Mouse (Mus musculus) hematopoietic stem cell, adult 5-6 weeks (primary cell): ENCODE data around the gene Lyzl4. TPM values are rescaled to one million over a fixed set of nuclear protein-coding genes. Genes with fewer than 3 reads are reported as not detected.

ENCODE experiments used
- ATAC-seq, 2 experiments: fragments of 125-278 bp in 1 of 2; replicated peaks in 1 of 2; 2 replicates each; pipeline ENCODE4 v1.8.0; 2016 to 2017; ENCODE audit warnings: inconsistent platforms in 2 of 2, mild to moderate bottlenecking in 2 of 2, moderate number of reproducible peaks in 2 of 2, low read depth in 1 of 2, moderate TSS enrichment in 1 of 2; ENCODE audit not compliant: low FRiP score in 2 of 2, poor library complexity in 2 of 2, severe bottlenecking in 2 of 2, insufficient read depth in 1 of 2, low TSS enrichment in 1 of 2
- total RNA-seq: library from RNA; stranded (forward); fragments of 172-1452, 232-1000 nt; gene quantifications from 2 replicates; pipeline ENCODE4 v1.2.3, GENCODE M21; 2017

The Lyzl4 gene
- total RNA-seq = not detected in 2 replicates

DNA sequence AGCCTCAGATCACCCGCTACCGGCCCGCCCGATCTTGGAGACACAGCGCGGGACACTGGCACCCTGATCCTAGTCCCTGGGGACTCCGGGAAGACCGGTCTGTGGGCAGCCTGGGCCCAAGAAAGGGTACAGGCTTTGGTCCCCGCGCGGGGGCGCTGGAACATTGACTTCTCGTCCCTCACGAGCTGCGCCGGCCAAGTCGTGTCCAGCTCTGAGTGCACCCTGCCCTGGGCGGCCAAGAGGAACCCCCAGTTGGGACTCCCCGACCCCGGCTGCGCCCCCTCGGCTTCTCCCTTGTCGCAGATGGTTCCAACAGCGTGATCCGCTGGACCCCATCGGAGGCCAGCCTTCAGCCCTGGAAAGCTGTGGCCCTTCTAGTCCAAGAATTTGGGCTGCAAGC, at the start of gene Lyzl4:
Gene Lyzl4 (minus strand): TSS at position 96 of the 400 bp plus-strand sequence.
- ATAC-seq = peak; percentile 48 to 60; a peak in 2 of 4 replicates

DNA sequence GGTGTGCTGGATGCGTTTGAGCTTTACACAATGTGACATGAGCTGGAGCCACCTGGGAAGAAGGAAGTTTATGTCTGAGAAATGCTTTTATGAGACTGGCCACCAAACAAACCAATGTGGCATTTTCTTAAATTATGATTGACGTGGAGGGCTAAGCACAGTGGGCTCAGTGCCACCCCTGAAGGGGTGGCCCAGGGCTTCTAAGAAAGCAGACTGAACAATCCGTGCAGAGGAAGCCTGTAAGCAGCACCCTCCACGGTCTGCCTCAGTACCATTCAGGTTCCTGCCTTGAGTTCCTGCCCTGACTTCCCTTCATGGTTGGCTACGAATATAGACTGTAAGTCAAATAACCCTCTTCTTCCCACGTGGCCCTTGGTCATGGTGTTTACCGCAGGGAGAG, 48.8 kb upstream of the Lyzl4 start:
- ATAC-seq = no peak

DNA sequence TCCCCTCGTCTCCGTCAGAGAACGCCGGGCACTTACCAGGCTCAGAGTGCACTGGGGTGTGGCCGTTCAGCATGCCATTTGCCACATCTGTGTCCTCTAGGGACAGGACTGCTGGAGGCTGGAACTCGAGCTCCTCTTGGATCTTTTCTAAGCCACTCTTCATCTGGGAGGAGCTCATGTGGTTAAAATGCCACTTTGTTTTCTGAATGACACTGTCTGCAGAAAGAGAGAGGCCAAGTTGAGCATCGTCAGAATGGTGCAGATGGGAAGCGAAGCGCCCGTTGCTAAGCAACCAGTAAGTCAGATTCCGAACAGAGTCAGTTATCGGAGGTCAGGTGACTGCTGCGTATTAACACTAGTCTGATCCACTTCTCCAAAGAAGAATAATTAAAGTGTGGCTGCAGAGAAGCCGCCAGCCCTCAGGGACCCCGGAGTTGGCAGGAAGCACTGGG, 48.3 kb upstream of the Lyzl4 start:
- no peak for ATAC-seq

DNA sequence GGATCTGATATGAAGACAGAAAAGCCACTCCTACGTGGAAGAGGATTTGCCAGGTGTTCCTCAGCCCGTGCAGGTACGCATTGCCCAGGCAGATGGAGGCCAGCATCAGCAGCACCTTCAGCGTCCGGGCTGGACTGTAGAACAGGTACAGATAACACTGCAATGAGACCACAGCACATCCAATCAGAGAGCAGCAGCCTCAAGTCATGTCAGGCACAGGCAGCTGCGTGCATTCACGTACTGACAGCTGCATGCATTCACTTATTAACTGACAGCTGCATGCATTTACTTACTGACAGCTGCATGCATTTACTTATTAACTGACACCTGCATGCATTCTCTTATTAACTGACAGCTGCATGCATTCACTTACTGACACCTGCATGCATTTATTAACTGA, 42.8 kb upstream of the Lyzl4 start:
- ATAC-seq = no peak

DNA sequence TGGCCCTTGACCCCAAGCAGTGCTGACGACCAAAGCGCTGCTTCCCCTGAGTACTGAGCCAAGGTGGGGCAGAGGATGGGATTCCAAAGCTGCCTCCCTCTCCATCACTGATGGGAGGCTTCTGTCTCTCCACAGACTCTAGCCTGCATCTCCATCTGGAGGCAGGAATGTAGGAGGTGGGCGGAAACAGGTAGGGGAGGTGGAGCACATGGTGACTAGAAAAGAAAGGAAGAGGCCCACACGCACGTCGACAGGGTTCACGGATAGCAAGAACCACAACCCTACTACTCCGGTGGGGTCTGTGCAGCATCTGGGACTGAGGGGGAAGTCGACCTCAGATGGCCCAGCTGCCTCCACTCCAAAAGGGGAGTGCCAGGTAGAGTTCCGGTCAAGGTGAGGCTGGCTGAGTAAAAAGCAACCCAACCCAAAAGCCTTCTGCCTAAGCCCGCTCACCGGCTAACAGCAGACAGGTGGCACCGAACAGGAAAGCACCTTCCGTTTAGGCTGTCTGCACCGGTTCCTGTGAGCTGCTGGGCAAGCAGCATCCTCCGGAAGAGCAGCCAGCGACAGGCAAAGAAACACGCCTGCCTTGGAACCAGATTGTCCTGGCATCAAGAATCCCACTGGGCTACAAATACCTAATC, 40.3 kb upstream of the Lyzl4 start:
- ATAC-seq = 0 out of 4 replicates have a peak, but pooled peaks of 1 of the 2 experiments have one; percentile 13

DNA sequence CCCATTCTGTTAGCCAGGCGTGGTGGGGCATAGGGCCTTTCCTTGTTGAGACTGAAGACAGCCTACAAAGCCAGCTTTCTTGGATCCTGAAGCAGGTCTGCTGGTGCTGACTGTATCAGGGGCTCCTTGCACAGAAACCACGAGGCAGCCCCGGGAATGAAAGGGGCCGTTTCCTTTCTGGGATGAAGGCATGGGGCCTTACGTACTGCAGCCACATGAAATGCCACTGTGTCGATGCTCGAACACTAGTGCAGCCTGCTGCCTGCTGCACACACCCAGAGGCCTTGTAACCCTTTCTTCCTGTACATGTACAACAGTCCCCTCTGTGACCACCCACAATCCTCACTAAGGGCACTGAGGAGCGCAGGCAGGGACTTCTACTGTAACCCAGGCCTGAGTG, 39.3 kb upstream of the Lyzl4 start:
- ATAC-seq = no peak

DNA sequence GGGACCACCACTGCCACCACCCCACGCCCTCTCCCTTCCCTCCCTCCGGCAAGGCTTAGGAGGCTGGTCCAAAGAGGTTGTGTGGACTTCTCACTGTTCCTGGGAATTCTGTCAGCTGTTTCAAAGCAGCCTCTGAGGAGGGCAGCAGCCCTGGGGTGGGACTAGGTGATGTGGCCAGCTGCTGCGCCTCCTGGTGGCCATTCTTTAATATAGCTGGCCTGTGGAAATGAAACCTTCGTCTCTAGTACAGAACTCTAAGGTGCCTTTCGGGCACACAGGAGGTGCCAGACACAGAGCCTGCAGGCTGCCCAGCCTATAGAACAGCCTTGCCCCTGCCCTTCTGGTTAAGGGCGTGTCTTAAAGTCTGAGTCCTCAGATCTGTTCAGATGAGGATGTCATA, 37.7 kb upstream of the Lyzl4 start:
- peak; percentile 9 to 18; a peak in 1 of 4 replicates for ATAC-seq

DNA sequence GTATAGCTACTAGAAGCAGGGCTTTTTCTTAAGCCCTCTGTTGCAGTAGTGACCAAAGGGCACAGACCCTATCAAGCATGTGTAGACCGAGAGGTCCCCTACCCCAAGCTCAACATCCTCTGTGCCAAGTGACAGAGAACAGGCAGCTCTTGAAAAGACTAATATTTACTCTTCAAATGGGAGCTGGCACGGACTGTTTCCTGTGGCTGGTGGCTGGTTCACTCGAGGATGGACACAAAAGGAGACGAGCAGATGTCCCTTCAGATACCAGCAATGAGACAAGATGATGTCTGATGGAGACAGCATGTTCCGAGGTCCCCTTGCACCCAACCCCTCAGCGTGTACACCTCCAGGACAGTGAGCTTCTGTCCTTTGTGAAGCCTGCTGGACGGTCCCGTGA, 35.6 kb upstream of the Lyzl4 start:
- no peak; a peak in 1 of 4 replicates for ATAC-seq

DNA sequence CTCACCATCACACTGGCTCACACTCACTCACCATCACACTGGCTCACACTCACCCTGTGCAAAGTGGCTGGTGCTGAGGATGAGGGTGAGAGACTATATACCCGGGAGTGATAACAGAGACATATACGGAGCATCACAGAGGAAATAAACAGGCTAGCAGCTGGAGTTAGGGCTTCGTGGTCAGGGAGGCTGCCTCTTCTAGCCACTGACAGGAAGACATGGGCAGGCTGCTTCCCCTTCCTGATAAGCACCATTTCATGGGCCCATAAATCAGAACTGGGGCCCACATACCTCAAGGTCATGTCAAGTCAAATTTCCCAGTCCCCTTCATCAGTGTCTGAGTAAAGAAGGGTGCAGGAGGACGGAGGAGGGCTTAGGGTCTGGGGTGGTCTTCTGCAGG, 35.2 kb upstream of the Lyzl4 start:
- ATAC-seq = peak; percentile 78 to 79

DNA sequence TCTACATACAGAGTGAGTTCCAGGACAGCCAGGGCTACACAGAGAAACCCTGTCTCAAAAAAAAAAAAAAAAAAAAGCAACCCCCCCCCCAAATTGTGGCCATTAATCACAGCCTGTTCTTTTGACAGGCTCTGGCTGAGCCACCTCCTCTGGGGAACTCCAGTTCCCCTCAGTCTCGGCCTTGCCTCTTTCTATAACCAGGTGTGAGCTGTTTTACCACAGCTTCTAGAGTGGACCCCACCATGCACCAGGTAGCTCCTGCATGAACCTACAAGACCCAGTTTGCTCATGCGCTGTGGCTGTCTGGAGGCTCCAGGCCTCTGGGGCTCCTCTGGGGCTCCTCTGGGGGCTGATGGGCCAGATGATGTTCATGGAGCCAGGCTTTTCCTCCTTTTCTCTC, 33.7 kb upstream of the Lyzl4 start:
- no peak for ATAC-seq

DNA sequence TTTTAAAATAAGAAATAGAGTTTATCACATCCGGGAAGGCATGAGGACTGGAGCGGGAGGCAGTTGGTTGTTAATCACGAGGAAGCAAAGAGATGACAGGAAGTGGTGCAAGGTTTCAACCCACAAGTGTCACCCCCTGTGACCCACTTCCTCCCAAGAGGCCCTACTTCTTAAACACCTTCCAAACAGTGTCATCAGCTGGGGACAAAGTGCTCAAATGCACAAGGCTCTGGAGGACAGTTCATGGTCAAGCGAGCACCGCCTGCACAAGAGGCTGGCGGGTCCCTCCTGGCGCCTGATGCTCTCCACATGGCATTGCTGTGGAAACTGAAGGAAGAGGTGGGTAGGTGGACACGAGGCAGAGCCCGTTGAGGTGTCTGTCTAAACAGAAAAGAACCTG, 33.1 kb upstream of the Lyzl4 start:
- ATAC-seq = peak; percentile 34 to 56; a peak in 3 of 4 replicates

DNA sequence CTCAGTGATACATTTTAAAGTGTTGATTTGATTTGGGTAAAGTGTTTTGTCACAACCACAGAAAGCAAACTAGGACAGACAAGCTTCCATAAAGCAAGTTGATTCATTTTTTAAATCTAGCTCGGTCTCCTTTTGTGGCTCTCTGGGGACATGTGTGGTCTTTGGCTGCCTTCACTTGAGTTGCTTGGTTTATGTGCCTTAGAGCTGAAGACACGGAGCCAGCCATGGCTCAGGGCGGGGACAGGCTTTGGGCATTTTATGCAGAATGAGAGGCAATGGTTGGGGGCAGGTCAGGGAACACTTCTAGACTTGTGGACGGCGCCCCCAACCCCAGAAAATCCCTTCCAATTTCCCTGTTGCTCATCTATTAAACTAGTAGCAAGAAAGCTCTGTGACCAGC, 31.8 kb upstream of the Lyzl4 start:
- ATAC-seq = no peak

DNA sequence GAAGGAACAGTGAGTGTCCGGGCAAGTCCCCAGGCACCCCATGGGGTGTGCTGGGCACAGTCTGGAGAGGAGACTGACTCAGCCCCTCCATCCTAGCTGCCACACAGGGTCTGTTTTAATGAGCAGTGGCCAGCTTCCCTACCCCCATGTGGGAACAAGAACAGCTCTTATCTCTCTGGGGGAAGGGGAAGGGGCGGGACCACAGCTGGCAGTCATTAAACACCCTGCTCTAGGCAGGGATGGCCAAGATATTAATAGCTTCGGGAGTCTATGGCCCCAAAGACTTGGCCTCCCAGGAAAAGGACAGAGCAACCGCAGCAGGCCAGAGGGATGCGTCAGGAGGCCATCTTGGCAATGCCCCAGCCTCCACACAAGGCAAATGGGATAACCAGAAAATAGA, 30.4 kb upstream of the Lyzl4 start:
- no peak for ATAC-seq

DNA sequence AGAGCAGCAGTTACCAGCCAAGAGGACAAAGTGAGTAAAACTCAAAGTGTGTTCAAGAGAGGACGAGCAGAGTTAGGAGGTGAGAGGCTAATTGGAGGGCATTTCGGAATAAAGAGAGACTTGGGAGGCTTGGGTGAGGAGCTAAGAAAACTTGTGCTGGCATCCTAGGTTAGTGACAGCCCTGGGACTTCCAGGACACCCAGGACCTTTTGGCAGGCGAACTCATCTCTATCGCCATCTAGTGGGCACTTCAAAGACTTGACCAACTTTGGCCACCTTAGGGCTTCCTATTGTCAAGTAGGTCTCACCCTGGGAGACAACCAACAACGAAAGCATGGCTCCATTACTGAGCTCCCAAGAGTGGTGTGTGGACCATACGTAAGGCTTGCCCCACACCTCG, 29.4 kb upstream of the Lyzl4 start:
- peak; percentile 28 to 43; a peak in 1 of 4 replicates for ATAC-seq

DNA sequence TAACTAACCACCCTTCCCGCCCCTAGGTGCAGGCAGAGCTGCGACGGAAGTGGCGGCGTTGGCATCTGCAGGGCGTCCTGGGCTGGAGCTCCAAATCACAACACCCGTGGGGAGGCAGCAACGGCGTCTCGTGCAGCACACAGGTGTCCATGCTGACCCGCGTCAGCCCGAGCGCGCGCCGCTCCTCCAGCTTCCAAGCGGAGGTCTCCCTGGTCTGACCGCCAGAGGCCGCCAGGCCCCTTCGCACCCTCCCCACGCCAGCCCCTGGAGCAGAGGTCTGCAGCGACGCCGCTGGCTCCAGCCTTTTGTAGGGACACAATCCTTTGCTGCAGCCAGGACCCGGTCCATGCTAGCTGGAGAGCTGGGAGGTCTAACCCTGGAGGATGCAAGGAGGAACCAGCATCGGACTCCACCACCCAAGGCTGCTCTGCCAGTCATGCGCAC, 27.5 kb upstream of the Lyzl4 start:
- ATAC-seq = peak; percentile 58 to 62; a peak in 3 of 4 replicates

DNA sequence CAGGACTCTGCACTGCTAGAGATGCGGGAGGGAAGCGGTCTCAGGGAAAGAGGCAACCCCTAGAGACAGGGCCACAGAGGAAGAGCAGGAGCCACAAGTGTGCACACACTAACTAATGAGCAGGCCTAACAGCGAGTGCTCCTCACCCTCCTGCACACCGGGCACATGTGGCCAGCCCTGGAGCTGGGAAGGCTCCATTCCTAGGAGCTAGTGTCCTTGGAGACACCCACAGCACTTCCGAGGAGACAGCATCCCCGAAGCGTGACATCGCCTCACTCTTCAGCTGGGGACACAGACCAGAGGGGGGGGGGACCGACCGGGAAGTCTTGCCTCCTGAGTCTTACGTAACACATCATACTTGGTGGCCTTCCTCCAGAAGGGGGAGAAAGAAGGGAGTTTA, 25.9 kb upstream of the Lyzl4 start:
- no peak for ATAC-seq

DNA sequence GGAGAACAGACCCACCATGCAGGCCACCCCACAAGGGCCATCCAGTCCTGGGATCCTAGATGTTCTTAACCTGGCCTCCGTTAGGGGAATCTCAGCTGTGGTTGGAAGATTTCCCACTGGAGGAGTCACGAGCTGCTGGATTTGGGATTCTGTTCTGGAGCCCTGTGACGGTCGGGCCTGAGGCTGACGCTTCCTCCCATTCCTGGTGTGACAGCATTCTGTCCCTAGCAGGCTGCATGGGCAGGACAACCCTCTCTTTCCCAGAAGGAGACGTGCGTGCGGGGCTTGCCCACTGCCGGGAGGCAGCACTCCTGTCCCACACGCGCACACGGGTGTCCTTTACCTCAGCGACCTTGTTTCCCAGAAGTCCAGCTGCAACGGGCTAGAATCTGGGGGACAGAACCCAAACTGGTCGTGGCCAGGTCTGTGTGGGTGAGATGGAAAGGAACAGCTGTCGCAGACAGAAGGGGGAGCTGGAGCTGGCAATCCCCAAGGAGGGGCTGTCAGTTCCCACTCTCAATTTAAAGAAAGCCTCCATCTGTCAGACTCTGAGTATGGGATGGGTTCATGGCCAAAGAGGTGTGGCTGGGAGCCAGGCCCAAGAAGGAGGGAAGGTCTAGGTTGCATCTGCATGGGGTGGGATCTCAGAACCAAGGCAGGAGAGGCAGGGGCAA, 25.2 kb upstream of the Lyzl4 start:
- no peak for ATAC-seq

DNA sequence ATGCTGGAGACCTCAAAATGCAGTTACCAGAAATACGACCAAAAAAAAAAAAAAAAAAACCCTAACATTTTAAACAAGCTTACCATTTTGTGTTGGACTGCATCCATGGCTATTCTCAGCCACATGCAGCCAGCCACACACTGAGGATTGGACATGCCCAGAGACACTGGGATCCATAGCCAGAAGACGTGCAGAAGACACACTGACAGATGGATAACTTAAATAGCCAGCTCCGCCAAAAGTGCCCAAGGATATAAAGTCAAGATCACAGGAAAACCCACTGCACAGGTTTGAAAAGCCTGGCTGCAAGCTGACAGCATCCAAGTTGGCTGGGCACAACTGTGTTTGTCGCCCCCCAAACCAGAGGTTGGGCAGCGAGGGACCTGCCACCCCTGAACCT, 22.2 kb upstream of the Lyzl4 start:
- ATAC-seq = no peak

DNA sequence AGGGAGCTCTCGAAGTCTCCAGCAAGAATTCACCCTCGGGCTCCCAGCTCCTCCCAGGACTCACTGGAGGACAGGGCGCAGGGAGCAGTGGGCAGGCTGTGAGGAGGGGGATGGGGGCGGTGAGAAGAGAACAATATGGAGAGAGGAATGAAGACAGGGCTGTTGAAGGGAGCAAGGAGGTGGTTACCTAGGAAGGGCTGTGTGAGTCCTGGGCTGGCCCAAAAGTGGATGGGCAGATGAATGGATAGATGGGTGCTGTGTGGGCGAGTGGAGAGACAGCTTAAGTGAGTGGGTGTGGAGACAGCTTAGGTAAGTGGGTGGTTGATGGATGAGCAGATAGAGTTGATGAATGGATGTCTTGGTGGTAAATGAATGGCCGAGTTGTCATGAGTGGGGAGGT, 21.6 kb upstream of the Lyzl4 start:
- no peak for ATAC-seq
